Mouse (Mus musculus) ovary, postnatal 14 days (tissue): ENCODE measurements around the gene Itsn2.
"Not testable (repeated sequence)": the region's sequence is repeated elsewhere in the genome, so short reads cannot be mapped to it uniquely, and the experiment has no call there.

Experiments used
- DNase-seq: peaks from one replicate; pipeline ENCODE4 v3.0.0; 2022; ENCODE audit warnings: low spot score

Gene Itsn2

GRCm38 (mm10) chr12:4592541-4593165 lies at the start of gene Itsn2, which contains the start of gene Gm3625:
TSS of gene Itsn2 (plus strand) at chr12:4592638.
TSS of gene Gm3625 (minus strand) at chr12:4592927.
- peak; percentile 54 for DNase-seq

GRCm38 (mm10) chr12:4544400-4544919 lies 48.0 kb upstream of the Itsn2 start:
- no peak for DNase-seq

- no peak for DNase-seq
Measured at GRCm38 (mm10) chr12:4545425-4545824, 47.0 kb upstream of the Itsn2 start.

DNA sequence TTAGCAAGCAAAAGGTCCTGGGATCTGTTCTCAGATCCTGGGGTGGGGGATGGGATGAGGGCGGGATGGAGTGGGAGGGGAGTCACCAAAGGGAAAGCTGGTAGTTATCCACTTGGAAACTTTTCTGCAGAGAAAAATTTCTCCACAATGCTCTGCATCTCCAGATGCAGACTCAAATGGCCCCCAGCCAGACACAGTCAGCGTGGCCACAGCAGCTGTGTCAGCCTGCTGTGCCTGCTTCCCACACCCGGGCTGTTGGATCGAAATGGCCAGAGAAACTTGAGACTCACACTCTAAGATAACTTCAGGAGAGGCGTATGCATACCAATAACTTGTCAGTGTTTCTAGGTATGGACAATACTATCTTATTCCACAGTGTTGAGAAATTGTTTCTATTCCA lies 45.9 kb upstream of the Itsn2 start:
- no peak for DNase-seq

- no peak for DNase-seq
Measured at GRCm38 (mm10) chr12:4547557-4547956, 44.9 kb upstream of the Itsn2 start.

- peak; percentile 77 for DNase-seq
Measured at GRCm38 (mm10) chr12:4548053-4549013, 44.1 kb upstream of the Itsn2 start.

- DNase-seq = not testable (repeated sequence)
Measured at GRCm38 (mm10) chr12:4553704-4554103, 38.7 kb upstream of the Itsn2 start.

DNA sequence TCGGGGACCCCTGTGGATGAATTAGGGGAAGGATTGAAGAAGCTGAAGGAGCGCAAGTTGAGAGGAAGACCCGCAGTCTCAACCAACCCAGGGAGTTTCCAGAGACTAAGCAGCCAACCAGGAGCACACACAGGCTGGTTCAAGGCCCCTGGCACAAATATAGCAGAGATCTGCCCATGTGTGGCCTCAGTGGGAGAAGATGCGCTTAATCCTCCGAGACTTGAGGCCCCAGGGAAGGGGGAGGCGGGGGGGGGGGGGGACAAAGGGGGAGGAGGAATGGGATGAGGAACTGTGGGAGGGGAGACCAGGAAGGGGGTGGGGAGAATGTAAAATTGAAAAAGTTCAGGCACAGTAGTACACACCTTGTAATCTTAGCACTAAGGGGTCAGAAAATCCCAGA lies 37.0 kb upstream of the Itsn2 start:
- no peak for DNase-seq

DNA sequence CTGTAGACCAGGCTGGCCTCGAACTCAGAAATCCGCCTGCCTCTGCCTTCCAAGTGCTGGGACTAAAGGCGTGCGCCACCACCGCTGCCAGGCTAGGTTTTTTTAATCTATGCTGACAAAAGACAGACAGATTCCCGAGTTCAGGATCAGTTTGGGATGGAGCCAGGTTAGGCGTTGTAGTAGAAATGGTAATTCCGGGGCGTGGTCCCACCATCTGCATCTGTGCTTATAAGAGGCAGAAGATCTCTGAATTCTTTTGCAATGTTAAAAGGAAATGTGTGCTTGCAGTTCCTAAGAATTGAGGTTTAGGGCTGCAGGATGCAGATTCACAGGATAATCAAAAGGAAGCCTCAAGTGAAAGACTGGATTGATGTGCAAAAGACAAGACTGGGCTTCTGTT lies 35.5 kb upstream of the Itsn2 start:
- DNase-seq = no peak

GRCm38 (mm10) chr12:4557436-4557835 lies 35.0 kb upstream of the Itsn2 start:
- DNase-seq = no peak

DNA sequence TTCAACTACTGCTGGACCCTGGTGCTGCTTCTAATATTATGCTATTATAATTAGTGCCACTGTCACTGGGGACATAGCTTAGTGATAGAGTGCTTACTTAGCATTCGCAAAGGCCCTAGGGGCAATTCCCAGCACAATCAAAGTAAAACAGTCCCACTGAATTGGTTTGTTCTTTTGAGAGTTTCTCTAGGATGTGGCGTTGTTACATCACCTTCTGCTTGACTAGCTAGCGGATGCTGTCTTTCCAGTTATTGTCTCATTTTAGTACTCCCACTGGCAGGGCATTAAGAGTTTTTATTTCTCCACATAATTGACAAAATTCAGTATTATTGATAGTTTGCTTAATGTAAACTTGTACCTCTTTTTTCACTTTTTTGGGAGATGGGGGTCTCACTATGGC lies 34.4 kb upstream of the Itsn2 start:
- no peak for DNase-seq

- no peak for DNase-seq
Measured at GRCm38 (mm10) chr12:4558475-4559279, 33.8 kb upstream of the Itsn2 start.

- peak; percentile 37 for DNase-seq
Measured at GRCm38 (mm10) chr12:4571864-4572263, 20.6 kb upstream of the Itsn2 start.

DNA sequence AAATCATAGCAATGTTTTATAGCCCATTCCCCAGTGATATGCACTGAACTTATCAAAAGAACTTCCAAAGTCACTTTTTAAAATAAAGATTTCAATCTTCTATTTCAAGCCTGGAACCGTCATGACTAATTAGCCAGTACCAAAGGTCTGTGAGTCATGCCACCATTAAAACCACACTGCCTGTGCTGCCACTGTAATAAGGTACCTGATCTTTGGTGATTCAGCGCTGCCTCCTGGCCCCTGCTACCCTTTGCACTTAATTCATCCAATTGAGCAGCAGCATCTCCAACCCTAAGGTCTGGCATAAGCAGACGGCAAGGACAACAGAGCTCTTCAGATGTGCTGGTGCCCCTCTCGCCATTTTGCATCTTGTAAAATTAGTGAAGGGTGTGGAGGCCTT lies 18.4 kb upstream of the Itsn2 start:
- DNase-seq = no peak

- no peak for DNase-seq
Measured at GRCm38 (mm10) chr12:4582326-4582725, 10.1 kb upstream of the Itsn2 start.

- DNase-seq = no peak
Measured at GRCm38 (mm10) chr12:4587846-4588245, 4.6 kb upstream of the Itsn2 start.

DNA sequence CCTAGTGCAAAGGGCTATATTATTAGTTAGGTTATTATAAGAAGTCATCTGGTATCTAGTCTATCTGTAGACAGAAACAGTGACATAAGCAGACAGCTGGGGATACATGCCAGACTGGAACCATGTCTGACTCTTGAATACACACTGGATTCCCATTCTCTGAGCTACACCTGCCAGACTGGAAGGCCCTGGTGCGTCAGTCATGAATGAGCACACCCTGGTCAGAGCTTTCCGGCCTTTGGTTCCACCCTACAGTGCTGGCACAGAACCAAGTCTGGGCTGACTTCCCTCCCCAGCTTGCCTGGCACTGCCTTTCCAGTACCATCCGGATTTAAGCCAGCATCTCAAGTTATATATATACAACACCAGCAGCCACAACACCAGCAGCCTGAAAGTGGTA lies 3.8 kb upstream of the Itsn2 start:
- peak; percentile 27 for DNase-seq

DNA sequence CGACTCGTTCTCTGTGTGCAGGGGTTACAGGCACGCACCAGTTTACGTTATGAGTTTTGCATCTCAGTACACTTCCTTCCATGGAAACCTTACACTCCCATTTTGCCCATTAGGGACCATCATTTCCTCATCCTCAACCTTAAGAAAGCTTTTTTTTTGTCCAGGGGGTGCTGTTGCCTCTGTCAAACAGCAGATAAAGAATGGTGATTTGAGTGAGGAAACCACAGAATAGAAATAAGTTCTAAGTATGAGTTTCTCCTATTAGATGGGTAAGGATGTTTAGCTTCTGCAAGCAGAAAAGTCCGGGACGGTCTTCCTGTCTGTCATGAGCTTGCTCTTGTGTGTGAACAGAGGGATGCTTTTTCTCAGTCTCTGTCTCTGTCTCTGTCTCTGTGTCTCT lies 413 bp upstream of the Itsn2 start:
- DNase-seq = no peak

DNA sequence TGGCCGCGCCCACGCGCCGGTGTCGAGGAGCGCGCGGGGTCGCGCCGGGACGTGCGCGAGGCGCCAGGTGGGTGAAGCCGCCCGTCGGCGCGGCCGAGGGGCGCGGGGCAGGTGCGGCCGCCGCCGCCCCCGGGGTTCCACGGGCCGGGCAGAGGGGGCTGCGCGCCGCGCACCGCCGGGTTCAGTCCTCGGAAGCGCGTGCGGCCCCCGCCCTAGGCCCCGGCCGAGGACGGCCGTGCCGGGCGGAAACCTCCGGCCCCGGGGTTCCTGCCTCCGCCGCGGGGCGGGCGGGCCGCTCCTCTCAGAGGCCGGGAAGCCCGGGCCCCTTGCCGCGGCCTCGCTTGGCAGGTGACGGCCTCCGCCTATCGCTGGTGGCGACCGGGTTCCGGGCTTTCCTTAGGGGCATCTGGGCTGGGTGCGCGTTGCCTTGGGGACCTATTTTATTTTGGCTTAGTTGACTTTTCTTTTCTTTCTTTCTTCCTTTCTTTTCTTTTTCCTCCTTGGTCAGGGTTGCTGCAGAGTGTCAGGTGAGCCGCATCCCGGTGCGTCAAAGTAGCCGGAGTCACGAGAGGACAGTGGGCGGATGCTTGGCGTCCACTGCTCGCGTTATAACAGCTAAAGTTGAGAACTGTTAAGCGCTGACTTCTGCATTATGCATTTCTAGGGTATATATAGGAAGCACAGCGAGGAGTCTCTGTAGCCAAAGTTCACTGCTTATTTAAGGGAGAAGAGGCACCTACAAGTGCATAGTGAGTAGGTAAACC lies 910 bp downstream of the Itsn2 start:
- peak; percentile 24 for DNase-seq

DNA sequence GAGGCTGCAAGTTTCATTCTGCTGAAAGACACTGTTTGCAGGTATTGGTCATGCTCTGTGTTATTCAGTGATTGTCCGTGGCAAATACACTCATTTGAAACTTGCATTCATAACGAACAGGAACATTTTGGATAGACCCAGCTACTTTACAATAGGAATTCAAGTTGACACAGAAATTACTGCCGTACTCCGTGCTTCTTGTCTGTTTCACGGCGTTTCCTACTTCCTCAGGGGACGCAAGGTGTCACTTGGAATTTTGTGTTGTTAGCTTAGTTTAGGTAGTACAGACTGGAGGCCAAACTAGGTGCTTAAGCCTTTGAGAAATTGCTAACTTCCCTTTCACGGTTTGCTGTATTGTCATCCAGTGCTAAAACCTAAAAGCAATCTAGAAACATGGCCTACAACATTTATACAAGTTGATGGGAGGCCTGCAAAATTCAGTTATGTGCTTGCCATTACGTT lies 1.5 kb downstream of the Itsn2 start:
- DNase-seq = no peak

DNA sequence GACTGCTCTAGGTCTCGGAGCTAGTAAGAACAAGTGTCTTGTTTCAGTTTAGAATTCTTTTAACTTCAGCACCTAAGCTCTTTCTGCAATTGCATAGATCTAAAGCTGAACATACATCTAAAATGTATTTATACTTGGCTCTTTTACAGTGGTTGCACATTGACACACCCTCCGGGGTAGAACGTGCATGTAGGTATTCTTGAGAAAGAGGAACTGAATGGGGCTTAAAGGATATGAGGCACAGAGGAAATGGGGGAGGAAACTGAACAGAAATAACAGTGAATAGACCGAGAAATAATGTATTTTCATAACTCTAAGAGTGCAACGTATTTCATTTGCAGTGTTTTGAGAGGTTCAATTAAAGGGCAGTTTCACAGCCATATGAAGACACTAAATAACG lies 2.6 kb downstream of the Itsn2 start:
- DNase-seq = no peak
